Mouse (Mus musculus) liver, embryonic 11.5 days (tissue): Measurements from ENCODE around the gene Osgin1. TPM values are rescaled to one million over a fixed set of nuclear protein-coding genes. Genes with fewer than 3 reads are reported as not detected.

ENCODE experiments used
- ATAC-seq: fragments of 200-750 bp; cut with Nextera tagmentation; replicated peaks from 2 replicates; pipeline ENCODE4 v1.8.0; 2017; ENCODE audit warnings: moderate number of reproducible peaks, mild to moderate bottlenecking, moderate TSS enrichment, moderate library complexity; ENCODE audit not compliant: low FRiP score
- DNase-seq: peaks from one replicate; pipeline ENCODE4 v3.0.0-alpha.2; 2017; ENCODE audit warnings: low spot score
- H3K27ac ChIP-seq: fragments of 300-500 bp; sonication (generic); 2 replicates; pipeline ENCODE4 v1.5.1; 2014; ENCODE audit warnings: mild to moderate bottlenecking, low read depth, low read length, control low read depth
- H3K27me3 ChIP-seq: fragments of 300-500 bp; sonication (generic); replicated peaks from 2 replicates; pipeline ENCODE4 v1.6.1; 2014; ENCODE audit warnings: low read length, mixed read lengths; ENCODE audit not compliant: control insufficient read depth, insufficient read depth
- H3K36me3 ChIP-seq: fragments of 300-500 bp; sonication (generic); 2 replicates; pipeline ENCODE4 v1.6.1; 2014; ENCODE audit warnings: mild to moderate bottlenecking, low read length, moderate library complexity, mixed read lengths; ENCODE audit not compliant: control insufficient read depth, insufficient read depth
- H3K4me1 ChIP-seq: fragments of 300-500 bp; sonication (generic); replicated peaks from 2 replicates; pipeline ENCODE4 v1.6.1; 2014; ENCODE audit warnings: low read length, mixed read lengths; ENCODE audit not compliant: control insufficient read depth, insufficient read depth
- H3K4me2 ChIP-seq: fragments of 300-500 bp; sonication (generic); 2 replicates; pipeline ENCODE4 v1.6.1; 2014; ENCODE audit warnings: mild to moderate bottlenecking, control low read depth, moderate library complexity
- H3K4me3 ChIP-seq: fragments of 300-500 bp; sonication (generic); 2 replicates; pipeline ENCODE4 v1.5.1; 2014; ENCODE audit warnings: low read depth, low read length, control low read depth
- H3K9ac ChIP-seq: fragments of 300-500 bp; sonication (generic); 2 replicates; pipeline ENCODE4 v1.6.1; 2014; ENCODE audit warnings: low read depth, low read length, control low read depth
- H3K9me3 ChIP-seq: fragments of 300-500 bp; sonication (generic); 2 replicates; pipeline ENCODE4 v1.6.1; 2016; ENCODE audit warnings: low read length, inconsistent platforms, mixed read lengths; ENCODE audit not compliant: control insufficient read depth
- WGBS: fragments of 180-500 bp; shearing (Covaris S2); extraction: QIAGEN DNeasy Blood & Tissue Kit; methylation state at CpG from one replicate; pipeline ENCODE4 v1.1.7; 2014; 5-methylcytosine and 5-hydroxymethylcytosine counted together
- polyA plus RNA-seq: library from polyadenylated mRNA; unstranded; fragments of >200 nt; fragmentation: Nextera tagmentation; extraction: Ambion mirVana; gene quantifications from 2 replicates; pipeline ENCODE4 v1.2.1, GENCODE M21; 2014

Gene Osgin1
- polyA plus RNA-seq, 1 experiment from 2014 or later: 15.6 TPM

DNA sequence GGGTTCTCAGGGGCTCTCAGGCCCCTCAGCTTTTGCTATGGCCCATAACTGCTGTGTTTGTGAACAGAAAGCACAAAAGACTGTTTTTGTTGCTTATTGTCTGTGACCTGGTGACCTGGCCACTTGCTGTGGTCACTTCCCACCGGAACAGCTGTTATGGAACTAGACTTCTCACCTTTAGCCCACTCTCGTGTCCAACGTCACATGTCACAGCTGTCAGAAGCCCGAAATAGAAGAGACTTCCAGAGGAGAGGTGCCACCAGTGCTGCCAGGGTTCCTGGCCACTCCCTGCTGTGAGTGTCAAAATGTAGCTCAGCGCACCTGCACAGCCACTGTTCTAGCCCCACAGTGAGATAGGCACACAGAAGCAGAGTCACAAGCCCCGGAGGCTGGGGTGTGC, 34.7 kb upstream of the Osgin1 start:
- H3K4me1 ChIP-seq: peaks cover 4% of the 10 kb centered on the region
- DNase-seq (no peak), ATAC-seq (no peak)
- H3K9me3 ChIP-seq: no peaks in the 10 kb centered on the region
- H3K9ac ChIP-seq: no peak overlapping the region
- H3K27me3 ChIP-seq: no peaks in the 10 kb centered on the region
- no peak overlapping the region for H3K4me3 ChIP-seq
- no peaks in the 10 kb centered on the region for H3K36me3 ChIP-seq
- no peak overlapping the region for H3K27ac ChIP-seq
- no peak overlapping the region for H3K4me2 ChIP-seq
- 85% methylated on average over 6 of the region's 6 CpGs for whole genome bisulfite sequencing

- no peaks in the 10 kb centered on the region for H3K27me3 ChIP-seq
- H3K4me3 ChIP-seq: no peak overlapping the region
- no peak for DNase-seq
- no peaks in the 10 kb centered on the region for H3K36me3 ChIP-seq
- H3K9me3 ChIP-seq: no peaks in the 10 kb centered on the region
- 74% methylated on average over 9 of the region's 9 CpGs for WGBS
- peaks cover 4% of the 10 kb centered on the region for H3K4me1 ChIP-seq
- H3K4me2 ChIP-seq: no peak overlapping the region
- H3K27ac ChIP-seq: no peak overlapping the region
- ATAC-seq: no peak
- no peak overlapping the region for H3K9ac ChIP-seq
Measured at GRCm38 (mm10) chr8:119400122-119400671, 33.7 kb upstream of the Osgin1 start.

DNA sequence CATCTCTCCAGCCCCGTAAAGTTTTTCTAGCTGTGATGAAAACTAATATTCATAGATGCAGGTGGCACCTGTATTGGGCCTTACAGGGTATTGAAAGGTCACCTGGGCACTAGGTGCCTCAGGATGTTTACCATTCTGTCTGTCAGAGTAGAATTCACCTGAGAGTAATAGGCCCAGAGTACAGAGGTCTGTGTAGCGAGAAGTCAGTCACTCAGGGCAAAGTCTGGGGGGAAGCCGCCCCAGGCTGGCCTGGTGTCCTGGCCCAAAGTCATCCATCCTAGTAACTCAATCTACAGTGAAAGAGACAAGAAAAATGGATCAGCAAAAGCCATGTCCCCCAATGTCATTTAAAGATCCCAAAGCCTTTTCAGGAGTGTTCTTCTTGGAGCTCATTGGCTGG, 33.0 kb upstream of the Osgin1 start:
- H3K27ac ChIP-seq: no peak overlapping the region
- H3K9ac ChIP-seq: no peak overlapping the region
- no peak overlapping the region for H3K4me2 ChIP-seq
- DNase-seq (no peak), ATAC-seq (0 out of 2 replicates have a peak, but pooled peaks have one; percentile 35)
- no peaks in the 10 kb centered on the region for H3K4me1 ChIP-seq
- 72% methylated on average over 3 of the region's 3 CpGs for WGBS
- no peaks in the 10 kb centered on the region for H3K36me3 ChIP-seq
- H3K4me3 ChIP-seq: no peak overlapping the region
- no peaks in the 10 kb centered on the region for H3K9me3 ChIP-seq
- no peaks in the 10 kb centered on the region for H3K27me3 ChIP-seq

GRCm38 (mm10) chr8:119403912-119404311, 30.0 kb upstream of the Osgin1 start:
- no peak overlapping the region for H3K4me2 ChIP-seq
- no peaks in the 10 kb centered on the region for H3K27me3 ChIP-seq
- no peaks in the 10 kb centered on the region for H3K4me1 ChIP-seq
- no peak overlapping the region for H3K27ac ChIP-seq
- DNase-seq (no peak), ATAC-seq (no peak)
- no peak overlapping the region for H3K4me3 ChIP-seq
- no peak overlapping the region for H3K9ac ChIP-seq
- WGBS: 77% methylated on average over 10 of the region's 10 CpGs
- H3K9me3 ChIP-seq: no peaks in the 10 kb centered on the region
- H3K36me3 ChIP-seq: no peaks in the 10 kb centered on the region

DNA sequence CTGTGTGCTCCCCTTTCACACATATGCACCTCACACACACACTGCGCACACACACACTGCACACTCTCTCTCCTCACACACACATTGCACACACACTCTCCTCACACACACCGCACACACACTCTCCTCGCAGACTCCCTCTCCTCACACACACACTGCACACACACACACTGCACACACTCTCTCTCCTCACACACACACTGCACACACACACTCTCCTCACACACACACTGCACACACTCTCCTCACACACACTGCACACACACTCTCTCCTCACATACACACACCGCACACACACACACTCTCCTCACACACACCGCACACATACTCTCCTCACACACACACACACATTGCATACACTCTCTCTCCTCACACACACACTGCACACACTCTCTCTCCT, 29.3 kb upstream of the Osgin1 start:
- no peak overlapping the region for H3K4me3 ChIP-seq

GRCm38 (mm10) chr8:119408311-119408710, 25.6 kb upstream of the Osgin1 start:
- Histone ChIP-seq H3K4me3 (no peak overlapping the region), H3K27ac (no peak overlapping the region), H3K9ac (no peak overlapping the region), H3K9me3 (no peaks in the 10 kb centered on the region), H3K36me3 (peaks cover 3% of the 10 kb centered on the region; the same call in 1 of the 2 replicates), H3K27me3 (no peaks in the 10 kb centered on the region), H3K4me1 (peaks cover 4% of the 10 kb centered on the region; the same call in 1 of the 2 replicates), H3K4me2 (no peak overlapping the region)
- no peak for DNase-seq
- no peak for ATAC-seq
- 86% methylated on average over 8 of the region's 8 CpGs for WGBS

More for the DNA sequence above, 29.3 kb upstream of the Osgin1 start:
- ATAC-seq: no peak
- no peaks in the 10 kb centered on the region for H3K9me3 ChIP-seq
- H3K4me2 ChIP-seq: no peak overlapping the region
- WGBS: 92% methylated on average over 5 of the region's 5 CpGs
- no peaks in the 10 kb centered on the region for H3K27me3 ChIP-seq
- H3K27ac ChIP-seq: no peak overlapping the region
- no peaks in the 10 kb centered on the region for H3K4me1 ChIP-seq
- H3K9ac ChIP-seq: no peak overlapping the region
- DNase-seq: no peak
- no peaks in the 10 kb centered on the region; the same call in 1 of the 2 replicates for H3K36me3 ChIP-seq

DNA sequence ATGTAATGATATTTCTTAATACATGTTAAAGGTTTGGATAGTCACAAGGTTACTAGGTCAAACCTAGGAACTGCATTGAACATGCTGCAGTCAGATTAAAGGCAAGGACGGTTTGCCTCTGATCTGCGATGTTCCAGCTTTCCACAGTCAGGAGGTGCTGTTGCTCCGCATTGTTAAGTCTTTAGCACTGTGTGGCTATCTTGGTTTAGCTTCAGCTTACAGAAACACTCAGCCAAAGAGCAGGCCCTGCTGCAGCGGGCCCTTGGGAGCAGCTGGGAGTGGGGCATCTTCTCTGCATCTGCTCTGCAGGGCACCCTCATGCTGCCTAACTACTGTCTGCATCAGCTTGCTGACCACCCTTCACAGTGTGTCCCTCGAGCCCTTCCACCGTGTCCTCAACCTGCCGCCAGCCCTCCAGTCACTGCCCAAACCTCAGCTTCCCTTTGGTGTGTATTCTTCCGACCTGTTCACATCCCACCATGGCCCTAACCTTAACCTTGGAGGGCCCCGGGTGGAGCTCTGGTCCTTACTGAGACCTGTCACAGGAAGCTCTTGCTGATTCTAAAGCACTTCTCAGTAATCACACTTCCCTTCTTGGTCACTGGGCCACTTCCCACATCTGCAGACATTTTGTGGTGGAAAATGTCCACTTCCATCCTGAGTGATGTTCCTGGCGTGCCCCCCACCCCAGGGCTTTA, 21.7 kb upstream of the Osgin1 start:
- Histone ChIP-seq H3K4me1 (peaks cover 4% of the 10 kb centered on the region; the same call in 1 of the 2 replicates), H3K36me3 (peaks cover 3% of the 10 kb centered on the region; the same call in 1 of the 2 replicates), H3K4me3 (no peak overlapping the region), H3K9ac (no peak overlapping the region), H3K27ac (no peak overlapping the region), H3K9me3 (no peaks in the 10 kb centered on the region), H3K27me3 (peaks cover 3% of the 10 kb centered on the region; the same call in 1 of the 2 replicates), H3K4me2 (no peak overlapping the region)
- no peak for ATAC-seq
- DNase-seq: no peak
- WGBS: 48% methylated on average over 10 of the region's 10 CpGs

DNA sequence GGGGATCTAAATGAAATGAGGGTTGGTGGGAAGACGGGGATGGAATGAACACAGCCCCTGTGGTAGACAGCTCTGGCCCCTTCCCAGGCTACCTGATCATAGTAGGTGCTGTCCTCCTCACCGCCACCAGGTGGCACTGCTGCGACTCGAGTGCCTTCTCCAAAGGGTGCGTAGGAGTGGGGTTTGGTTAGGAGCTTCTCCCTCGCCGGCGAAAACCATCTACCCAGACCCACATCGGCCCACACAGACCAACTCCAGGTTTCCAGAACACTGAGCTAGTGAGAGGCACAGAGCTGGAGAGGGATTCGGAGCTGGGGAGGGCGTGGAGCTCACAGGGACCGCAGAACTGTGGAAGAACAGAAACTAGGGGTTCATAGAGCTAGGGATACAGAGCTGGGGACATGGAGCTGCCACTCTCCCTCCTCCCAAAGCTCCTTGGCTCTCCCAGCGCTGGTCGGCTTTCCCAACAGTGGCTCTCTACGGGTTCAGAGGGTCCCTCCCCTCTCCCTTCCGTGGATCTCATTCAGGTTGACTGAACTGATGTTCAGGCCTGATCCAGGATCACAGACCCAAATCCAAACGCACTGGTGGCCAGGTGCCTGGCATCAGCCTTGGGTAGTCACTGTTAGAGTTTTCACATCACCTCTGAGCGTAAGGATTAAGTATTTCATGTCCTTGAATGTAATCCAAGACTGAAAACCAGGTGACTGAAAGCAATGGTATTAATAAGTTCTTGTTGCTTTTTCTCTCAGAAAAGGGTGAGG, 21.0 kb upstream of the Osgin1 start:
- Histone ChIP-seq H3K4me1 (peaks cover 4% of the 10 kb centered on the region; the same call in 1 of the 2 replicates), H3K27ac (no peak overlapping the region), H3K36me3 (peaks cover 3% of the 10 kb centered on the region; the same call in 1 of the 2 replicates), H3K27me3 (peaks cover 3% of the 10 kb centered on the region; the same call in 1 of the 2 replicates), H3K9ac (no peak overlapping the region), H3K4me2 (peak overlapping the region; percentile 54), H3K9me3 (no peaks in the 10 kb centered on the region), H3K4me3 (no peak overlapping the region)
- DNase-seq (peak; percentile 79), ATAC-seq (peak; percentile 75)
- 14% methylated on average over 18 of the region's 18 CpGs for WGBS
